Mouse (Mus musculus): ENCODE results near the gene Lsm11. TPM values are rescaled to one million over a fixed set of nuclear protein-coding genes. Genes with fewer than 3 reads are reported as not detected.

The Lsm11 gene
- polyA plus RNA-seq, 1 experiment from 2014 or later = 6.8 TPM

DNA sequence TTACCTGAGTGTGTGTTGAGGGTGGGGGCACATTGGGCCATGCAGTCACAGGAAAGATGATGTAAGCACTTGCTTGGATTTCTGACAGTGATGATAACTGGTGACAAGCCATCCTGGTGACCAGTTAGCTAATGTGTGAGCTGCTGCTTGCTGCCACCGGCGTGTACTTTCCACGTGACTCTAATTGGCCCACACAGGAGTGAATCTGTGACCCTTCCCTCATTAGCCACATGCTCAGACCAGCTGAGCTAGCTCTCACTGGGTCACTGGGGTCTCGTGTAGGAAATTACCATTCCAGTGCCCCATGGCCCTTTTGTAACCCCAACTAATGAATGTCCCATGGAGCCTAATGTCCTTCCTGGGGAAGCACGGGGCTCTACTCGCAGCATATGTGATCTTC, 19.3 kb downstream of the Lsm11 start:
- H3K27me3 ChIP-seq = no peaks in the 10 kb centered on the region
- H3K4me2 ChIP-seq = no peak overlapping the region
- H3K4me3 ChIP-seq = no peak overlapping the region
- H3K27ac ChIP-seq = no peak overlapping the region
- H3K9me3 ChIP-seq = no peaks in the 10 kb centered on the region
- no peak for ATAC-seq (ENCODE audit: borderline replicate concordance, extremely low read depth, low FRiP score, low TSS enrichment)
- no peaks in the 10 kb centered on the region for H3K4me1 ChIP-seq
- WGBS = 67% methylated on average over 6 of the region's 6 CpGs
- peaks cover 4% of the 10 kb centered on the region; the same call in 1 of the 2 replicates for H3K36me3 ChIP-seq
- H3K9ac ChIP-seq = no peak overlapping the region

DNA sequence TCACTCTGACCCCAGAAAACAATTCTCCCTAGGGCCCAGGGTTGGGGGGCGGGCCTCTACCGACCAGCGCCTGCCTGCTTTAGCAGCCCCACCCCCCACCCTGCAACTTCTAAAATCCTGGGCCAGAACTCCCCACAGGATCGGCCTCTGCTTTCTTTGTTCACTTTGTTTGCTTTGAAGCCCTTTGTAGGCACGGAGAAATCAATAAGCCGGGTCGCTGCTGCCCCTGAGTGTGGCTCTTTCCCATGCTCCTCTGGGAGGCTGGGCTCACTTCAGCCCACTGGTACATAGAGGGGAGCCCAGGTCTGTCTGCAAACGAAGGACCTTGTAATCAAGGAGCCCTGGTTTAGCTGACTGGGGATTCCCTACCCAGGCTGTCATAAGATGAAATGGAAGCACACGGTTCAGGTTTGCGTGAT, 23.2 kb downstream of the Lsm11 start:
- WGBS = 15% methylated on average over 10 of the region's 10 CpGs
- Histone ChIP-seq H3K9ac (no peak overlapping the region), H3K36me3 (no peaks in the 10 kb centered on the region), H3K4me3 (no peak overlapping the region), H3K4me2 (no peak overlapping the region), H3K27ac (no peak overlapping the region), H3K27me3 (no peaks in the 10 kb centered on the region), H3K9me3 (no peaks in the 10 kb centered on the region), H3K4me1 (no peaks in the 10 kb centered on the region)
- ATAC-seq (ENCODE audit: borderline replicate concordance, extremely low read depth, low FRiP score, low TSS enrichment) = no peak

DNA sequence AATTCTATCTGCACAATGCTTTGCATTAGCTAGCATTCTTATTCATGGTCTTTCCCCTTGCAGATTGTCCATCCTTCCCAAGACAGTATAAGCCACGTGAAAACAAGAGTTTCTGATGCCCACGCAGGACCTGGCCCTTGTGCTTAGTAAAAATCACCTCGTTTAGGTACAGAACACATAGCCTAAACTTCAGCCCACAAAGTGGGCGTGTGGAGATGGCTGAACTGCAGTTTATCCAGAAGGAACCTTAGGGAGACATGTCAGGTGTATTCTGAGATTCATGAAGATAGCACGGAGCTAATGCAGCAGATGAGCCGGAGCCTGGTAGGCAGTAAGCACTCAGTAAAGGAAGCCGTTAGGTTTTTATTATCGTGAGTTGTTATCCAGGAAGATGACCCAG, 23.7 kb downstream of the Lsm11 start:
- Histone ChIP-seq H3K27me3 (no peaks in the 10 kb centered on the region), H3K9ac (no peak overlapping the region), H3K4me1 (no peaks in the 10 kb centered on the region), H3K4me3 (no peak overlapping the region), H3K4me2 (no peak overlapping the region), H3K27ac (no peak overlapping the region), H3K9me3 (no peaks in the 10 kb centered on the region), H3K36me3 (no peaks in the 10 kb centered on the region)
- ATAC-seq (ENCODE audit: borderline replicate concordance, extremely low read depth, low FRiP score, low TSS enrichment) = no peak
- WGBS = 52% methylated on average over 8 of the region's 8 CpGs

DNA sequence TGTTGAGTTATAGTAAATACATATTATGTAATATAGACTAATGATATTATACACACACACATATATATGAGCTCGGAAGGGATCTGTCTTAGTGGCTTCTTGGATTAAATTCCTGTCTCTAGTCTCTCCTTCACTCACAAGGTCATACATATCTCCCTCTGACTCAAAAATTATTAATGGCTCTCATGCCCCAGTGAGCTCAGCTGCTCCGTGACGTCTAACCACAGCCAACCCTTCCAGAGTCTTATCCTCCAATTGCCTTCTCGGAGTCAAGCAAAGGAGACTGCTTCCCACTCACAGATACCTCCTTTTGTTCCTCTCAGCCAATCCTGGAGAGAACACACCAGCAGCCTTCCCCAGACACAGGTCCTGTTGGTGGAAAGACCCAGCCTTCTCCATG, 25.9 kb downstream of the Lsm11 start:
- H3K27me3 ChIP-seq = no peaks in the 10 kb centered on the region
- H3K4me2 ChIP-seq = no peak overlapping the region
- no peaks in the 10 kb centered on the region for H3K9me3 ChIP-seq
- H3K4me1 ChIP-seq = no peaks in the 10 kb centered on the region
- H3K27ac ChIP-seq = no peak overlapping the region
- H3K4me3 ChIP-seq = no peak overlapping the region
- no peak overlapping the region for H3K9ac ChIP-seq
- WGBS = 68% methylated on average over 4 of the region's 4 CpGs
- ATAC-seq (ENCODE audit: borderline replicate concordance, extremely low read depth, low FRiP score, low TSS enrichment) = no peak
- no peaks in the 10 kb centered on the region for H3K36me3 ChIP-seq

DNA sequence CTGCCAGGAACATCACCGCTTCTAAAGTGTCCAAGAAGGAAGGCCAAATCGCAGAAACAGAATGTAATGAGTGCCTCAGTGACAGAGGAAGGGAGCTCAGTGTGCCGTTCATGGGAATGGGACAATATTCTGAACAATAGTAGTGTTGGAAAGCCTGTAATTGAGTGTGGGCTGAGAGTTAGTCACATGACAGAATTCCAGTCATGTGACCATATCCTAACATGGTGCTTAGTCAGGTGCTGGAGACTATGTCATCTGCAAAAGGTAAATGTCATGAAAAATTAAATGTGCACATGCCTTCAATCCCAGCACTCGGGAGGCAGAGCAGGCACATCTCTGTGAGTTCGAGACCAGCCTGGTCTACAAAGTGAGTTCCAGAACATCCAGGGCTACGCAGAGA, 26.7 kb downstream of the Lsm11 start:
- H3K36me3 ChIP-seq = no peaks in the 10 kb centered on the region
- H3K27me3 ChIP-seq = no peaks in the 10 kb centered on the region
- H3K4me3 ChIP-seq = no peak overlapping the region
- 91% methylated on average over 6 of the region's 6 CpGs for WGBS
- H3K9me3 ChIP-seq = no peaks in the 10 kb centered on the region
- no peak overlapping the region for H3K27ac ChIP-seq
- no peak overlapping the region for H3K9ac ChIP-seq
- no peak for ATAC-seq (ENCODE audit: borderline replicate concordance, extremely low read depth, low FRiP score, low TSS enrichment)
- no peaks in the 10 kb centered on the region for H3K4me1 ChIP-seq
- no peak overlapping the region for H3K4me2 ChIP-seq

DNA sequence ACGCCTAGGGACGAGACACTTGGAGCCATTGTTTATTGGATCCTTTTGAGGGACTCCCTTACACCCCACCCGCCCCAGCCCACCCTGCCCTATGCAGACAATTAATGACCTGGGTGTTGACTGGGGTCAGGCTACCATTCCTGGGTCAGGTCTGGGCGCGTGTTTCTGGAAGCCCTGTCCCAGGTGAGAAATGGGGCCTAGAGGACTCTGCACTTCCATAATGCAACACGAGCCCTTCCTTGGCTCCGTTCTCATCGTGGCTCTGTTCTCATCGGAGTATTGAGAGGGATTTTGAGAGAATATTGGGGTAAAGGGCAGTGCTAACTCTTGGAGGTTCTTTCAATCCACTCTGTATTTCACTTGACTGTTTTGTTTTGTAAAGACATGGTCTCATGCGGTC, 28.5 kb downstream of the Lsm11 start:
- H3K9me3 ChIP-seq = no peaks in the 10 kb centered on the region
- no peak overlapping the region for H3K9ac ChIP-seq
- H3K4me3 ChIP-seq = no peak overlapping the region
- ATAC-seq (ENCODE audit: borderline replicate concordance, extremely low read depth, low FRiP score, low TSS enrichment) = no peak
- 74% methylated on average over 10 of the region's 10 CpGs for WGBS
- H3K4me2 ChIP-seq = no peak overlapping the region
- H3K27ac ChIP-seq = no peak overlapping the region
- H3K4me1 ChIP-seq = no peaks in the 10 kb centered on the region
- peaks cover 7% of the 10 kb centered on the region; the same call in 1 of the 2 replicates for H3K36me3 ChIP-seq
- H3K27me3 ChIP-seq = no peaks in the 10 kb centered on the region

DNA sequence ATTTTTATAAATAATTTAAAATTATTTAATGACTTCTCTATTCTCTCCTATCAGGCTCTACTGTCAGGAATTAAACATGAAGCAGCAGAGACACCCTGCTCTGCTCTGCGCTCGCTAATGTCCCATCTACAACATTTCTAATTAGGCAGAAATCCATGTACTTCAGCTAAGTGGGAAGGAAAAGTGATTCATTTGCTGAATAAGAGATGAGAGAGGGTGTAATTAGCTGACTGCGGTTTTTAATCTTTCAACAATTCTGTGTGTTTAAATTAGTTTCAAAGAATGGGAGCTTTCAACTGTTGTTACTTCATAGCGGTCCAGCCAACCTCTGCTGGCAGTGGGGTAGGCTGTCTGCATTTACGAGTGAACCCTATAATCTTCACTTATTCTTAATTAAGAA, 34.0 kb downstream of the Lsm11 start:
- Histone ChIP-seq H3K27me3 (no peaks in the 10 kb centered on the region), H3K4me2 (no peak overlapping the region), H3K27ac (no peak overlapping the region), H3K9ac (no peak overlapping the region), H3K9me3 (no peaks in the 10 kb centered on the region), H3K4me1 (no peaks in the 10 kb centered on the region), H3K4me3 (no peak overlapping the region), H3K36me3 (peaks cover 54% of the 10 kb centered on the region)
- ATAC-seq (ENCODE audit: borderline replicate concordance, extremely low read depth, low FRiP score, low TSS enrichment) = no peak
- WGBS = 88% methylated on average over 5 of the region's 5 CpGs

DNA sequence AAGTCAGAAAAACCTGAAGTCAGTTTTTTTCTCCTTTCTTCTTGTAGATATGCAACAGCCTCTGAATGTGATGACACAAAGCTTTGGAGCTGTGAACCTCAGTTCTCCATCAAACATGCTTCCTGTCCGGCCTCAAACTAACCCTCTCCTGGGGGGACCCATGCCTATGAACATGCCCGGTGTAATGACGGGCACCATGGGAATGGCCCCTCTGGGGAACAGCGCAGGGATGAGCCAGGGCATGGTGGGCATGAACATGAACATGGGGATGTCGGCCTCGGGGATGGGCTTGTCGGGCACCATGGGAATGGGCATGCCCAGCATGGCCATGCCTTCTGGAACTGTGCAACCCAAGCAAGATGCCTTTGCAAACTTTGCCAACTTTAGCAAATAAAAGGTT, 35.8 kb downstream of the Lsm11 start:
- no peaks in the 10 kb centered on the region for H3K4me1 ChIP-seq
- H3K4me3 ChIP-seq = no peak overlapping the region
- no peak overlapping the region for H3K9ac ChIP-seq
- 93% methylated on average over 7 of the region's 7 CpGs for WGBS
- H3K27me3 ChIP-seq = no peaks in the 10 kb centered on the region
- no peaks in the 10 kb centered on the region for H3K9me3 ChIP-seq
- no peak for ATAC-seq (ENCODE audit: borderline replicate concordance, extremely low read depth, low FRiP score, low TSS enrichment)
- H3K27ac ChIP-seq = no peak overlapping the region
- no peak overlapping the region for H3K4me2 ChIP-seq
- H3K36me3 ChIP-seq = peaks cover 61% of the 10 kb centered on the region

DNA sequence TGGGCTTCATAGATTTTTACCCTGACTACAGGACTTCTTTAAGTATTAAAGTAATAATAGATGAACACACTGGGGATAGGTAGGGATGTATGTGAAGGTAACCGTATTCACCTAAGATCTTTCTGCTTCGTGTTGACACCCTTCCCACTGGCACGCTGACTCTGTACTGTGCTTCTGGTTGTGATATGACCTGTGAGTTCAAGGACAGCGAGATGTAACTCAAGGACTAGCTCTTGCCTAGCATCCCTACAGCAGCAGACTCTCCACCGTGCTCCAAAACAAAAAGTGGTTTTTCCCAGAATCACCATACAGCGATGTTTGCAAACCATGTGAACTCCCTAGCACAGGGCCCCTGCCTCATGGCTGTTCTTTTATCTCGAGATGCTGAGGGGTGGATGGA, 36.7 kb downstream of the Lsm11 start:
- Histone ChIP-seq H3K36me3 (peaks cover 70% of the 10 kb centered on the region), H3K9ac (no peak overlapping the region), H3K4me2 (no peak overlapping the region), H3K27me3 (no peaks in the 10 kb centered on the region), H3K4me3 (no peak overlapping the region), H3K27ac (no peak overlapping the region), H3K9me3 (no peaks in the 10 kb centered on the region), H3K4me1 (no peaks in the 10 kb centered on the region)
- ATAC-seq (ENCODE audit: borderline replicate concordance, extremely low read depth, low FRiP score, low TSS enrichment) = no peak
- WGBS = 85% methylated on average over 7 of the region's 7 CpGs

DNA sequence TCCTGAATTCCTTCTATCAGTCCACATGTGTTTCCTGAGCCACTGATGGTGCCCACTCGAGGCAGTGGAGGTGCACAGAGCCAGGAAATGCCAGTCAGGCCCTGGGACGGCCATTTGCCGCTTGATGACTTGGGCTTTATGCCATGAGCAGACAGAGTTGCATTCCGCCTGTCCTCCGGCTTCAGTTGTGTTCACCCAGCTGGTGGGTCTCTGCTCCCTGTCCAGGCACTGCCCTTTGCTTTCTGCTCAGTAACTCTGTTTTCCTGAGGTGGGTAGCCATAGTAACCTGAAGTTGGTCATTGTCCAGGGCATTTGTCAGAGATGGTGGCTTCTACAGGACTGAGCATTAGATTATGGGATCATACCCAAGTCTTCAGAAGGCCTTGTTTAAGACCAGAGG, 37.4 kb downstream of the Lsm11 start:
- Histone ChIP-seq H3K4me3 (no peak overlapping the region), H3K27ac (no peak overlapping the region), H3K9me3 (no peaks in the 10 kb centered on the region), H3K4me2 (no peak overlapping the region), H3K9ac (no peak overlapping the region), H3K27me3 (no peaks in the 10 kb centered on the region), H3K36me3 (peaks cover 75% of the 10 kb centered on the region), H3K4me1 (no peaks in the 10 kb centered on the region)
- 71% methylated on average over 5 of the region's 5 CpGs for WGBS
- ATAC-seq (ENCODE audit: borderline replicate concordance, extremely low read depth, low FRiP score, low TSS enrichment) = no peak

DNA sequence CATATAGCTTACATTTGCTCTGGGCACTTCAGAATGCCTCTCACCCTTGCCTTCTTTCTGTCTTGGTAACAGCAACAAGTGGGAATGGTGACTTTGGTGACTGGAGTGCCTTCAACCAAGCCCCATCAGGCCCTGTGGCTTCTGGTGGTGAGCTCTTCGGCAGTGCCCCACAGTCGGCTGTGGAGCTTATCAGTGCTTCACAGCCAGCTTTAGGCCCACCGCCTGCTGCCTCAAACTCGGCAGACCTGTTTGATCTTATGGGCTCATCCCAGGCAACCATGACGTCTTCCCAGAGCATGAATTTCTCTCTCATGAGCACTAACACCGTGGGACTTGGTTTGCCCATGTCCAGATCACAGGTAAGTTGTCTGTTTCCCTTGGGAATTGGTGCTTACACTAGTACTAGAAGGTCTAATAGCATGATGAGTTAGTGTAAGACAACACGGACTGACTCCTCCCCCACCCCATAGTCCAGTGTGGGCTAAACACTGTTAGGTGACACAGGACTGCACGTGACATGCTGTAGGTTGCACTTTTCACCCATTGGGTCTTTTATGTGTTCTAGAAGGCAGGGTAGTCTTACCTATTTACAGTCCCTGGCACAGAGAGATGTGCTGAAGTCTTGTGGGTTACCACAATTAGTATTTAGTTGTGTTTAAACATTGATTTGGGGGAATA, 38.5 kb downstream of the Lsm11 start:
- no peaks in the 10 kb centered on the region for H3K4me1 ChIP-seq
- no peak for ATAC-seq (ENCODE audit: borderline replicate concordance, extremely low read depth, low FRiP score, low TSS enrichment)
- no peak overlapping the region for H3K27ac ChIP-seq
- no peak overlapping the region for H3K4me3 ChIP-seq
- no peaks in the 10 kb centered on the region for H3K27me3 ChIP-seq
- H3K4me2 ChIP-seq = no peak overlapping the region
- no peaks in the 10 kb centered on the region for H3K9me3 ChIP-seq
- peaks cover 72% of the 10 kb centered on the region for H3K36me3 ChIP-seq
- WGBS = 84% methylated on average over 8 of the region's 8 CpGs
- no peak overlapping the region for H3K9ac ChIP-seq

DNA sequence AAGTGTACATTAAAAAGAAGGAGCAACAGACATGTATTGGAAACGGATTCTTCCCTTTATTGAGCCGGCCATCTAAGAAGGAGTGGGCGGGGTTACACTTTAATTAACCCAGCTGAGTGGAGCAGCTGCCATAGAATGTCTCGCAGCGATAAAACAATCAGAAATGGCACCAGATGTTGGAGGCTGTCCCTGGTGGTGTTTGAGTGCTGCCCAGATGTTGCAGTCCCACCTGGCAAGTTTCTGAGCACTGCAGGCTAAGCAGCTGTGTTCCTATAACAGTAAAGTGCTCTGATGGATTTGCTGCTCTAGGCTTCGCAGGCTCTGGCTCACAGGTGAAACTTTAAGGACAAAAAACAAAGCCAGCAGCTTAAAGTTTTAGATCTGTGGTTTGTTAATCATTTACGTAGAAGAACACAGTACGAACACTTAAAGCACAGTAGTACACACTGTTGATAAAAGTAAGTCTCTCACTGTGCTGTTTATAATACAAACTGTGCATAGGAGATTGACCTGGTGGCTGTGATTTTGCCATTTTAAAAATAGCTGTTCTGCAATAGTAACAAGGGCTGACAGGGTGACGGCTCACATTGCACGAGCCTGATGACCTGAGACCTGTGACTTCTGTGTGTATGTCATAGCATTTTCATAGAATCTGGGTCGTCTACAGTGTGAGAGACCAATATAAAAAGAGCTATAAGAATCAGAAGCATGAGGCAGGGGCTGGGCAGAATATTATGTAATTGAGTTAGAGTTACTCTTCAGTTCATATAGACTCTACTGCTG, 44.3 kb downstream of the Lsm11 start:
- Histone ChIP-seq H3K9ac (no peak overlapping the region), H3K36me3 (peaks cover 53% of the 10 kb centered on the region)
- WGBS = 66% methylated on average over 11 of the region's 11 CpGs

More for the DNA sequence above, 44.3 kb downstream of the Lsm11 start:
- no peaks in the 10 kb centered on the region for H3K9me3 ChIP-seq
- H3K27ac ChIP-seq = no peak overlapping the region
- H3K4me3 ChIP-seq = no peak overlapping the region
- no peaks in the 10 kb centered on the region for H3K27me3 ChIP-seq
- no peaks in the 10 kb centered on the region for H3K4me1 ChIP-seq
- no peak overlapping the region for H3K4me2 ChIP-seq
- ATAC-seq (ENCODE audit: borderline replicate concordance, extremely low read depth, low FRiP score, low TSS enrichment) = no peak
